ENCODE assay signal across 16 mouse cellular contexts in the genomic region with DNA sequence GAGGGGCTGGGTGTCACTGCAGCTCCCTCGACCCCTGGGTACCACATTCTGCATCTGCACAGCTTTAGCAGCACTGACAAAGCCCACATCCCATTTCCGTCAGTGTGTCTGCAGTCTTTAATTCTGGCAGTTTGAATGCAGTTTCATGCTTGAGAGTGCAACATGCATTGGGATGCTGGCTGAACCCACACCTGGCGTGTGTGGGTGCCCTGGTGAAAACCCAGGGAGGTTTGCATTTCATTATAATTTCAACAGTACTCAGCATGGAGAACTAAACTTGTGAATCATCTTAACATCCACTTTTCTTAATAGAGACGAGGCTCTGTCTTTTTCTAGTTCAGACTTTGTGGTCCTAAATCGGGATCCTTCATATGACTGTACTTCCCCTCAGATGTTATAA.
A peak's percentile ranks its signal among the peaks of the same experiment; 100 is the strongest.
DNase-seq lines count a peak whose midpoint lies in the region; ATAC-seq and TF ChIP-seq lines count a peak whose summit lies in the region.
"Had no signal": no experiment of that assay in that cellular context is flagged by ENCODE, and none has a peak within 500 bp of the region (broad histone marks: within the 10 kb centered on the region; RNA-seq: fewer than 3 reads in every experiment).

No protein-coding gene starts in this region.

- H3K9ac ChIP-seq in neural tube, embryonic 15.5 days (replicated peaks): no peak overlapping the region
- no peak overlapping the region for H3K9ac ChIP-seq in forebrain, postnatal 0 days
- H3K9ac ChIP-seq in midbrain, embryonic 16.5 days (ENCODE audit: low read depth, low read length): 0 out of 2 replicates have a peak overlapping the region, but pooled peaks have one; percentile 34
- H3K9ac ChIP-seq: limb, embryonic 12.5 days had no signal

- TF ChIP-seq CTCF in forebrain, postnatal 0 days (IDR thresholded peaks at IDR 0.05; ENCODE audit: low read depth): no peak

- no peak overlapping the region for H3K4me2 ChIP-seq in neural tube, embryonic 15.5 days
- H3K4me2 ChIP-seq in forebrain, postnatal 0 days (ENCODE audit: low read depth): peak overlapping the region; percentile 39; the same call in 1 of the 2 replicates
- no peak overlapping the region for H3K4me2 ChIP-seq in midbrain, embryonic 16.5 days (ENCODE audit: low read length)
- H3K4me2 ChIP-seq: limb, embryonic 12.5 days had no signal

- peaks cover 29% of the 10 kb centered on the region for H3K4me1 ChIP-seq in neural tube, embryonic 15.5 days
- peaks cover 21% of the 10 kb centered on the region for H3K4me1 ChIP-seq in forebrain, postnatal 0 days (ENCODE audit: insufficient read depth)
- peaks cover 28% of the 10 kb centered on the region for H3K4me1 ChIP-seq in midbrain, embryonic 16.5 days (ENCODE audit: control insufficient read depth, insufficient read depth, low read length)
- H3K4me1 ChIP-seq: limb, embryonic 12.5 days had no signal

- peak; percentile 83 for ATAC-seq in frontal cortex, adult (ENCODE audit: low TSS enrichment)
- no peak; the same call in 1 of the 2 replicates for ATAC-seq in neural tube, embryonic 15.5 days (ENCODE audit: low FRiP score)
- no peak; the same call in 1 of the 2 replicates for ATAC-seq in forebrain, postnatal 0 days
- no peak for ATAC-seq in midbrain, embryonic 16.5 days
- ATAC-seq: intestine, embryonic 16.5 days; Patski had no signal

- DNase-seq in frontal cortex, postnatal 14 days (ENCODE audit: low spot score in 2 of 2): no peak
- DNase-seq in neural tube, embryonic 10.5 days (ENCODE audit: extremely low spot score, low spot score): peak; percentile 16
- DNase-seq in forebrain, postnatal 0 days: no peak
- DNase-seq in T-cell, adult 2 months (ENCODE audit: low spot score): no peak
- no peak for DNase-seq in kidney, adult 9 months
- DNase-seq: cerebellum, adult 8-10 months; kidney, postnatal 10 days; spleen, adult 18-20 months had no signal

- H3K27ac ChIP-seq in neural tube, embryonic 15.5 days (replicated peaks): no peak overlapping the region
- peak overlapping the region; percentile 75 for H3K27ac ChIP-seq in forebrain, postnatal 0 days (ENCODE audit: low read depth, low read length)
- peak overlapping the region; percentile 79 for H3K27ac ChIP-seq in midbrain, embryonic 16.5 days (ENCODE audit: low read length)
- H3K27ac ChIP-seq: embryonic facial prominence, embryonic 10.5 days; limb, embryonic 12.5 days; stomach, postnatal 0 days had no signal

- no peaks in the 10 kb centered on the region for H3K36me3 ChIP-seq in neural tube, embryonic 15.5 days
- H3K36me3 ChIP-seq in forebrain, postnatal 0 days (ENCODE audit: insufficient read depth): no peaks in the 10 kb centered on the region
- H3K36me3 ChIP-seq in midbrain, embryonic 16.5 days (ENCODE audit: control insufficient read depth, insufficient read depth, low read length): no peaks in the 10 kb centered on the region
- H3K36me3 ChIP-seq: embryonic facial prominence, embryonic 10.5 days; limb, embryonic 12.5 days had no signal

- H3K4me3 ChIP-seq in neural tube, embryonic 15.5 days (replicated peaks): no peak overlapping the region
- no peak overlapping the region for H3K4me3 ChIP-seq in forebrain, postnatal 0 days (ENCODE audit: low read depth, low read length)
- no peak overlapping the region for H3K4me3 ChIP-seq in midbrain, embryonic 16.5 days (ENCODE audit: low read depth, low read length)
- H3K4me3 ChIP-seq: embryonic facial prominence, embryonic 10.5 days; limb, embryonic 12.5 days had no signal

- H3K27me3 ChIP-seq in neural tube, embryonic 15.5 days (replicated peaks): no peaks in the 10 kb centered on the region
- no peaks in the 10 kb centered on the region; the same call in 1 of the 2 replicates for H3K27me3 ChIP-seq in forebrain, postnatal 0 days (ENCODE audit: insufficient read depth, low read length)
- H3K27me3 ChIP-seq in midbrain, embryonic 16.5 days (ENCODE audit: control insufficient read depth, insufficient read depth, low read depth, low read length): no peaks in the 10 kb centered on the region
- H3K27me3 ChIP-seq: limb, embryonic 12.5 days; Patski had no signal

- 45% methylated on average over 5 of the region's 5 CpGs for WGBS in neural tube, embryonic 15.5 days
- 32% methylated on average over 5 of the region's 5 CpGs for WGBS in forebrain, postnatal 0 days
- WGBS in midbrain, embryonic 16.5 days: 38% methylated on average over 5 of the region's 5 CpGs

- H3K9me3 ChIP-seq in neural tube, embryonic 15.5 days (replicated peaks): no peaks in the 10 kb centered on the region
- no peaks in the 10 kb centered on the region for H3K9me3 ChIP-seq in forebrain, postnatal 0 days (ENCODE audit: low read length)
- H3K9me3 ChIP-seq in midbrain, embryonic 16.5 days (replicated peaks; ENCODE audit: control insufficient read depth, low read length, poor library complexity, severe bottlenecking): no peaks in the 10 kb centered on the region
- H3K9me3 ChIP-seq: embryonic facial prominence, embryonic 10.5 days; limb, embryonic 12.5 days had no signal
